Mouse (Mus musculus): ENCODE results near the gene Olfr110.
"Not testable (repeated sequence)": the region's sequence is repeated elsewhere in the genome, so short reads cannot be mapped to it uniquely, and the experiment has no call there.

Olfr110 gene

GRCm38 (mm10) chr17:37491930-37492518 is at the start of gene Olfr110:
Gene Olfr110 (plus strand): TSS chr17:37492468.
- no peak for DNase-seq

- DNase-seq: no peak
Measured at GRCm38 (mm10) chr17:37445180-37445579, 47.1 kb upstream of the Olfr110 start, which contains the start of gene Olfr108. Gene Olfr108 (plus strand): TSS chr17:37445480.

GRCm38 (mm10) chr17:37458616-37459015 is 33.7 kb upstream of the Olfr110 start, which contains the start of gene Olfr109:
Gene Olfr109 (plus strand): TSS chr17:37458916.
- no peak for DNase-seq

- DNase-seq: no peak
Measured at GRCm38 (mm10) chr17:37483452-37483851, 8.8 kb upstream of the Olfr110 start, which contains the start of gene H2-M2. Gene H2-M2 (minus strand): TSS chr17:37483552.

- DNase-seq: no peak
Measured at GRCm38 (mm10) chr17:37507730-37508129, 15.5 kb downstream of the Olfr110 start, which contains the start of gene Olfr111. Gene Olfr111 (plus strand): TSS chr17:37508030.

- DNase-seq: not testable (repeated sequence)
Measured at GRCm38 (mm10) chr17:37524612-37525011, 32.3 kb downstream of the Olfr110 start.

- not testable (repeated sequence) for DNase-seq
Measured at GRCm38 (mm10) chr17:37525427-37525826, 33.2 kb downstream of the Olfr110 start.

GRCm38 (mm10) chr17:37535173-37535572 is 42.9 kb downstream of the Olfr110 start:
- no peak for DNase-seq

GRCm38 (mm10) chr17:37538416-37538815 is 46.1 kb downstream of the Olfr110 start:
- not testable (repeated sequence) for DNase-seq

- DNase-seq: no peak
Measured at GRCm38 (mm10) chr17:37541454-37542119, 49.3 kb downstream of the Olfr110 start.

GRCm38 (mm10) chr17:37543800-37544435 is 51.6 kb downstream of the Olfr110 start:
- no peak for DNase-seq

Data from kidney, adult 18-20 months (tissue).